Mouse (Mus musculus) heart, postnatal 0 days (tissue): Measurements from ENCODE around the gene Dab1. TPM values are rescaled to one million over a fixed set of nuclear protein-coding genes. Genes with fewer than 3 reads are reported as not detected.
A peak's percentile ranks its signal among the peaks of the same experiment; 100 is the strongest.

Source experiments
- ATAC-seq: fragments of 200-750 bp; cut with Nextera tagmentation; 2 replicates; pipeline ENCODE4 v1.8.0; 2017; ENCODE audit warnings: low read depth, moderate number of reproducible peaks, moderate library complexity; ENCODE audit not compliant: insufficient read depth
- DNase-seq: peaks from one replicate; pipeline ENCODE4 v3.0.0-alpha.2; 2016; ENCODE audit warnings: low spot score
- H3K27ac ChIP-seq: fragments of 300-500 bp; sonication (generic); 2 replicates; pipeline ENCODE4 v1.5.1; 2014; ENCODE audit warnings: low read depth, mild to moderate bottlenecking
- H3K27me3 ChIP-seq: fragments of 300-500 bp; sonication (generic); 2 replicates; pipeline ENCODE4 v1.6.1; 2014; ENCODE audit warnings: low read length, mixed read lengths; ENCODE audit not compliant: control insufficient read depth, insufficient read depth
- H3K36me3 ChIP-seq: fragments of 300-500 bp; sonication (generic); replicated peaks from 2 replicates; pipeline ENCODE4 v1.6.1; 2014; ENCODE audit warnings: low read length, mixed read lengths; ENCODE audit not compliant: control insufficient read depth, insufficient read depth
- H3K4me1 ChIP-seq: fragments of 300-500 bp; sonication (generic); 2 replicates; pipeline ENCODE4 v1.6.1; 2014; ENCODE audit warnings: antibody characterized with exemption; ENCODE audit not compliant: control insufficient read depth, insufficient read depth
- H3K4me2 ChIP-seq: fragments of 300-500 bp; sonication (generic); 2 replicates; pipeline ENCODE4 v1.6.1; 2014; ENCODE audit warnings: low read depth, mild to moderate bottlenecking, low read length, moderate library complexity
- H3K4me3 ChIP-seq: fragments of 300-500 bp; sonication (generic); 2 replicates; pipeline ENCODE4 v1.5.1; 2014; ENCODE audit warnings: low read depth, low read length
- H3K9ac ChIP-seq: fragments of 300-500 bp; sonication (generic); replicated peaks from 2 replicates; pipeline ENCODE4 v1.6.1; 2014; ENCODE audit warnings: low read depth, low read length, mixed read lengths
- H3K9me3 ChIP-seq: fragments of 300-500 bp; sonication (generic); replicated peaks from 2 replicates; pipeline ENCODE4 v1.6.1; 2016; ENCODE audit warnings: low read length; ENCODE audit not compliant: control insufficient read depth
- CTCF ChIP-seq: IDR thresholded peaks from 2 replicates; pipeline ENCODE4 v1.5.1; 2016; ENCODE audit warnings: antibody characterized with exemption, control low read depth, low read depth
- EP300 ChIP-seq: IDR thresholded peaks from 2 replicates; pipeline ENCODE4 v1.6.1; 2016; ENCODE audit warnings: antibody characterized with exemption, low read depth
- WGBS: fragments of 180-500 bp; shearing (Covaris S2); extraction: QIAGEN DNeasy Blood & Tissue Kit; methylation state at CpG from one replicate; pipeline ENCODE4 v1.1.7; 2014; 5-methylcytosine and 5-hydroxymethylcytosine counted together
- polyA plus RNA-seq: library from polyadenylated mRNA; unstranded; fragments of >200 nt; fragmentation: Nextera tagmentation; extraction: Ambion mirVana; gene quantifications from 2 replicates; pipeline ENCODE4 v1.2.1, GENCODE M21; 2015
- total RNA-seq: library from RNA; depleted of rRNA; stranded (reverse); fragments of >200 nt; gene quantifications from 2 replicates; pipeline ENCODE4 v1.2.3, GENCODE M21; 2014; ENCODE audit warnings: low replicate concordance

Dab1 gene
- total and polyA plus RNA-seq, 2 experiments from 2014 or later: 0.27 TPM; not detected in 1

- Histone ChIP-seq H3K9me3 (no peaks in the 10 kb centered on the region), H3K27me3 (no peaks in the 10 kb centered on the region), H3K36me3 (no peaks in the 10 kb centered on the region), H3K4me3 (no peak overlapping the region), H3K9ac (no peak overlapping the region), H3K27ac (no peak overlapping the region), H3K4me2 (no peak overlapping the region), H3K4me1 (no peaks in the 10 kb centered on the region)
- WGBS: 63% methylated on average over 2 of the region's 2 CpGs
- DNase-seq: no peak
- TF ChIP-seq CTCF (no peak), EP300 (no peak)
- ATAC-seq: no peak
Measured at GRCm38 (mm10) chr4:103839541-103839940, 220.4 kb downstream of the Dab1 start.

GRCm38 (mm10) chr4:103841126-103841525 is 222.0 kb downstream of the Dab1 start:
- Histone ChIP-seq H3K27ac (no peak overlapping the region), H3K9me3 (no peaks in the 10 kb centered on the region), H3K4me3 (no peak overlapping the region), H3K9ac (no peak overlapping the region), H3K4me2 (no peak overlapping the region), H3K36me3 (no peaks in the 10 kb centered on the region), H3K27me3 (no peaks in the 10 kb centered on the region), H3K4me1 (no peaks in the 10 kb centered on the region)
- TF ChIP-seq CTCF: no peak
- no peak for TF ChIP-seq EP300
- ATAC-seq (no peak), DNase-seq (no peak)
- WGBS: 46% methylated on average over 7 of the region's 7 CpGs

GRCm38 (mm10) chr4:103844635-103845034 is 225.5 kb downstream of the Dab1 start:
- Histone ChIP-seq H3K4me2 (no peak overlapping the region), H3K4me3 (no peak overlapping the region), H3K9ac (no peak overlapping the region), H3K4me1 (no peaks in the 10 kb centered on the region), H3K9me3 (no peaks in the 10 kb centered on the region), H3K36me3 (no peaks in the 10 kb centered on the region), H3K27me3 (no peaks in the 10 kb centered on the region), H3K27ac (no peak overlapping the region)
- WGBS: 58% methylated on average over 7 of the region's 7 CpGs
- TF ChIP-seq CTCF (no peak), EP300 (no peak)
- no peak for ATAC-seq
- no peak for DNase-seq

- no peak for TF ChIP-seq EP300
- TF ChIP-seq CTCF: no peak
- Histone ChIP-seq H3K36me3 (no peaks in the 10 kb centered on the region), H3K4me3 (no peak overlapping the region), H3K4me1 (no peaks in the 10 kb centered on the region), H3K9ac (no peak overlapping the region), H3K9me3 (no peaks in the 10 kb centered on the region), H3K27me3 (no peaks in the 10 kb centered on the region), H3K4me2 (no peak overlapping the region), H3K27ac (no peak overlapping the region)
- ATAC-seq: no peak
- WGBS: 5% methylated on average over 1 of the region's 1 CpGs
- DNase-seq: no peak
Measured at GRCm38 (mm10) chr4:103857173-103857572, 238.0 kb downstream of the Dab1 start.

GRCm38 (mm10) chr4:103875564-103875963 is 256.4 kb downstream of the Dab1 start:
- no peak overlapping the region for H3K4me3 ChIP-seq
- H3K9ac ChIP-seq: no peak overlapping the region
- no peaks in the 10 kb centered on the region for H3K27me3 ChIP-seq
- no peak overlapping the region for H3K27ac ChIP-seq
- 8% methylated on average over 3 of the region's 3 CpGs for WGBS
- no peaks in the 10 kb centered on the region for H3K36me3 ChIP-seq
- ATAC-seq (no peak), DNase-seq (peak; percentile 18)
- H3K4me1 ChIP-seq: no peaks in the 10 kb centered on the region
- H3K4me2 ChIP-seq: no peak overlapping the region
- TF ChIP-seq CTCF (no peak), EP300 (no peak)
- no peaks in the 10 kb centered on the region for H3K9me3 ChIP-seq

GRCm38 (mm10) chr4:103878841-103879240 is 259.7 kb downstream of the Dab1 start:
- H3K36me3 ChIP-seq: no peaks in the 10 kb centered on the region
- DNase-seq: no peak
- 74% methylated on average over 4 of the region's 4 CpGs for WGBS
- H3K4me3 ChIP-seq: no peak overlapping the region
- no peak overlapping the region for H3K4me2 ChIP-seq
- no peaks in the 10 kb centered on the region for H3K4me1 ChIP-seq
- no peak overlapping the region for H3K9ac ChIP-seq
- H3K27ac ChIP-seq: no peak overlapping the region
- no peaks in the 10 kb centered on the region for H3K9me3 ChIP-seq
- TF ChIP-seq EP300 (no peak), CTCF (no peak)
- H3K27me3 ChIP-seq: no peaks in the 10 kb centered on the region
- ATAC-seq: no peak
